Mouse (Mus musculus) fibroblast of lung, adult 2 months (primary cell): Measurements from ENCODE around the gene Sin3b.

Experiments used
- DNase-seq: peaks from one replicate; pipeline ENCODE4 v3.0.0-alpha.2; 2011; ENCODE audit warnings: low read depth

Sin3b gene

GRCm38 (mm10) chr8:72753781-72754180 lies 30.7 kb downstream of the Sin3b start:
- DNase-seq, result no peak

GRCm38 (mm10) chr8:72756031-72756430 lies 32.9 kb downstream of the Sin3b start:
- DNase-seq, result no peak

GRCm38 (mm10) chr8:72756771-72757390 lies 33.8 kb downstream of the Sin3b start:
- DNase-seq, result no peak

- DNase-seq, result no peak
These were observed 34.5 kb downstream of the Sin3b start for GRCm38 (mm10) chr8:72757426-72758195.

GRCm38 (mm10) chr8:72758310-72758709 lies 35.2 kb downstream of the Sin3b start:
- DNase-seq, result no peak

GRCm38 (mm10) chr8:72760216-72760615 lies 37.1 kb downstream of the Sin3b start:
- DNase-seq, result no peak

GRCm38 (mm10) chr8:72761322-72762051 lies 38.4 kb downstream of the Sin3b start, which contains the start of gene F2rl3:
Gene F2rl3 (plus strand): TSS chr8:72761880.
- no peak for DNase-seq

GRCm38 (mm10) chr8:72762306-72762705 lies 39.2 kb downstream of the Sin3b start:
- no peak for DNase-seq

- DNase-seq, result no peak
These were observed 42.6 kb downstream of the Sin3b start for GRCm38 (mm10) chr8:72765696-72766095.

- DNase-seq, result no peak
These were observed 43.7 kb downstream of the Sin3b start for GRCm38 (mm10) chr8:72766777-72767176.

GRCm38 (mm10) chr8:72777797-72778196 lies 54.7 kb downstream of the Sin3b start:
- no peak for DNase-seq

- no peak for DNase-seq
These were observed 57.6 kb downstream of the Sin3b start for GRCm38 (mm10) chr8:72780644-72781043.

GRCm38 (mm10) chr8:72801583-72801982 lies 78.5 kb downstream of the Sin3b start:
- no peak for DNase-seq
